Mouse (Mus musculus) CD8-positive naive resting alpha-beta T cell, adult 57 days (primary cell): ENCODE measurements around the gene Dnah1. TPM values are rescaled to one million over a fixed set of nuclear protein-coding genes. Genes with fewer than 3 reads are reported as not detected.

Experiments used
- total RNA-seq: library from RNA; stranded (reverse); gene quantifications from one replicate; pipeline ENCODE4 v1.2.4, GENCODE M21; 2023

Dnah1 gene
- total RNA-seq = 0.06 TPM

DNA sequence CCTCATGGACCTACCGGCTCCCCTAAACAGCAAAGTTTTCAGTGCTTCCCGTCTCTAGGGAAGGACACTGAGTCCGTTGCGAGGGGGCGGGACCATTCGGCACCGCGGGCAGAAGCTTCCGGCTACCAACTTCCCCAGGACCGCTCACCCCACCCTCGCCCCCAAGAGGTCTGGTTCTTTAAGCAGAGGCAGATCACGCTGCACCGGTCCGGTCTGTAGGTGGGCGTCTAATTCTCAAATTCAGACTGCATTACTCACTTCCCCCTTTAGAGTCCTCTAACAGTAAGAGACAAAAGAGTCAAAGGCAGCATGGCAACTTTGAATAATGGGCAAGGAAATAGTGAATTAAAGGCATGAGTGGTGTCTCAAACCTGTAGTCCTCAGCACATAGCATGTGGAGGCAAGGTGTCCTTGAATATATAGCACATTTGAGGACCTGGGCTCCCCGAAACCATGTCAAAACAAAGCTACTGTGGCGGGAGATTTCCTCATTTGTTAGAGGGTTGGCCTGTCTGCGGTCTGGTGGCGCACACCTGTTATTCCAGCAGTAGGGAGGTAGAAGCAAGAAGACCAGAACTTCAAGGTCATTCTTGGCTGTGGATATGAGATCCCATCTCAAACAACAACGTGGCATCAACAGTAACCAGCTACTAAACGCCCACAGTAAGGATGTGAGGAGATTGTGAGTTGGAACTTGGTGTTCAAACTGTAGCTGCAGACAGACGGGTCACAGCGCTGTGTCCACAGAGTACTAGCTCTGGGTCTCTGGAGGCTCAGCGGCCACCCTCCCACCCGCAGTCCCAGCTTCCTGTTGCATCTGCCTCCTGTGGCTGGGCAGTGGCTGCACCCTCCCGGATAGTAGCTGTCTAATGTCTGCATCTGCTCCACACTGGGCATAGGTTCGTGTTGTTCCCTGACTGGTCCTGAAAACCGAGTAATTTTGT lies at the start of gene Dnah1:
Gene Dnah1, minus strand, starts transcription at position 48 of the 944 bp plus-strand sequence.

DNA sequence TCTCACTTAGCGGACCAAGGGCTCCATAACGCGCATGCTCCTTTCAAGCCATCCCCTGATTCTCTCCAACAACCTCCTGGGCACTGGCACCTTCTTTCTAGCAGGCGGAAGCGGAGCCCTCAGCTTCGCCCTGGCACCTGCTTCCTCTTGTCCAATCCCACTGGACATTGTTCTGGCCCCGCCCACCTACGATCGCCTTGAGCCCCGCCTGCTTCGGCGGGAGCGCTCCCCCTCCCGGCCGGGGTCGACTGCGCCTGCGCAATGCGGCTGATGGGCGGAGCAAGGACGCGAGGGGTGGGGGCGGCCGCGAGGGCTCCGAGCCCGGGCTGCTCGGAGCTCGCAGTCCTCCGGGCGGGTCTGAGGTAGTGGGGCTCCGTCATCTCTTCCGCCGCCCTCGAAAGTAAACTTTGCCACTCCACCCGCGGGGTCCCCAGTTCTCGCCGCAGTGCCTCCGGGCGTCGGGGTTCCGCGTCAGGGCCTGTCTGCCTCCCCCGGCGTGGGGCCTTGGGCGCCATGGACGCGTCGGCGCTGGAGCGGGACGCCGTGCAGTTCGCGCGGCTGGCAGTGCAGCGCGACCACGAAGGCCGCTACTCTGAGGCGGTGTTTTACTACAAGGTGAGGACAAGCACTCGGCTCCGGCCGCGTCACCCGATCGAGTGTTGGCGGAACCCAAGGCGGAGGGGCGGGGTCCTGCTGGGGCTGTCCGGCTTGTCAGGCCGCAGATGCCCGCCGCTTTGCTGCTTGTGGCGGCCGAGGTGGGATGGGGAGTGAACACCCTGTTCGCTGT lies 12.9 kb upstream of the Dnah1 start, which contains the start of gene Capn7:
Gene Capn7, plus strand, starts transcription at position 270 of the 787 bp plus-strand sequence.

DNA sequence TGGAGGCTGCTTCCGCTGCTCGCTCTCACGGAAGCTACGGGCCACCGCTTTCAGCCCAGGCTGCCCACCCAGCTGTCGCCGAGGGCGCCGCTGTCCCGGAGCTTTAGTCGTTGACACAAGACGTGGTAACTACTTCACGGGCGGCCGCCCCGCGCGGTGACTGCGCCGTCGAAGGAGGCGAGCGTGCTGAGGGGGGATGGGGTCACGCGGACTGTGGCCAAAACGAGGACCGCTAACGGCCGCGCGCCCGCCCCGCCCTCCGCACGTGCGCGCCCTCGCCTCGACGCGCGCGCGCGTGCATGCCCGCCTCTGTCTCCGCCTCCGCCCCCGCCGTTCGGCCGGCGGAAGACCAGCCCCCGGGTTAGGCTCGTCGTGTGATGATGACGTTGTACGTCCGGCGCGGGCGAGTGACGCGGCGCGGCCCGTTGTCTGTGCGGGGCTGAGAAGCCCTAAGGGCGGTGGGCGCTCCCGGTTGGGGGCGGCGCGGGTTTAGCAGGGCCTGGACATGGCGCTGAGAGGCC lies 72.6 kb downstream of the Dnah1 start, which contains the start of the genes Phf7 and Bap1:
Gene Phf7, minus strand, starts transcription at position 234 of the 521 bp plus-strand sequence.
Gene Bap1, plus strand, starts transcription at position 367 of the 521 bp plus-strand sequence.

DNA sequence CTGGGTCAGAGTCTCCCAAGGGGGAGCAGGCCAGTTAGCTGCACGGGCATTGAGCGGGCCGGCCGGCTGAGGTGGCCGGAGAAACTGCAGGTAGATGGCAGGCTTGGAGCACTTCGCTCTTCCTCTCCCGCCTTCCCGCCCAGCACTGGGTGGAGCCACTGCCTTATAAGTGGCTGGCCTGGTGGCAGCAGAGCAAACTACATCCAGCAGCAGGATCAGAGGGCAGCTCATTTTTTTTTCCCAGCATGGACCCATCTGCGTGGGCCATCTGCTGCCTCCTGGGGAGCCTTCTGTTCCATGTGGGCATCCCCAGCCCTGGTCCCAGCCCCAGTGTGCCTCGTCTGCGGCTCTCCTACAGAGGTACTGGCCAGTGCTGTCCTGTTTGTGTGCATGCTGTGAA lies 106.0 kb downstream of the Dnah1 start, which contains the start of gene Sema3g:
Gene Sema3g, plus strand, starts transcription at position 195 of the 400 bp plus-strand sequence.

DNA sequence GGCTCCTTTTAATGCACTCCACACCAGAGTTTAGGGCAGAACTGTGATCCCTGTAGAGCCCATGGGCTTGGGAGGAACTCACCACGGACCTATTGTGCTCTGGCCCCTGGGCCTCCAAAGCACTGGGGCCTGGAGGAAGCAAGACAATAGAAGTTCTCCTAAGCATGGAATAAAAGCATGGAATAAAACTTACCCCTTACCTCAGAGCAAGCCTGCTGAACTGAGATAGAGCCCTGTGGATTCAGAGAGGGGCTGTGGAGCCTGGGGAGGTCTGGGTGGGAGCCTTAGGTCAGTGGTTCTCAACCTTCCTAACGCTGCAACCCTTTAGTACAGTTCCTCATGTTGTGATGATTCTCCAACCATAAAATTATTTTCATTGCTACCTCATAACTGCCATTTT lies 106.8 kb downstream of the Dnah1 start, which contains the start of gene Nisch:
Gene Nisch, minus strand, starts transcription at position 101 of the 400 bp plus-strand sequence.

Other genes starting within 250 kb of the Dnah1 start
- gene Smim4, start 194.9 kb downstream of the Dnah1 start, total RNA-seq = 48.7 TPM
- gene Nt5dc2, start 192.8 kb downstream of the Dnah1 start, total RNA-seq = 1.9 TPM
- gene Stab1, start 155.3 kb downstream of the Dnah1 start, total RNA-seq = 1.0 TPM
- gene Tnnc1, start 115.6 kb downstream of the Dnah1 start, total RNA-seq = not detected
- gene Nisch, start 107.0 kb downstream of the Dnah1 start, total RNA-seq = 400 TPM
- not detected for gene Sema3g, start 106.0 kb downstream of the Dnah1 start, total RNA-seq
- gene Phf7, start 72.6 kb downstream of the Dnah1 start, total RNA-seq = 10.4 TPM
- gene Bap1, start 72.4 kb downstream of the Dnah1 start, total RNA-seq = 104 TPM
- 39.8 TPM for gene Capn7, start 12.7 kb upstream of the Dnah1 start, total RNA-seq
- 103 TPM for gene Sh3bp5, start 112.2 kb upstream of the Dnah1 start, total RNA-seq
- gene Eaf1, start 170.5 kb upstream of the Dnah1 start, total RNA-seq = 42.9 TPM
- 33.3 TPM for gene Mettl6, start 171.1 kb upstream of the Dnah1 start, total RNA-seq